Mouse (Mus musculus) CH12F3 (cell line): Measurements from ENCODE around the gene Acp1.

ENCODE experiments used
- in situ Hi-C: fragments of 300-500 bp; cut with MboI; formaldehyde crosslinking; loops from 2 replicates; pipeline ENCODE4 v1.14.3; 2020; ENCODE audit warnings: low sequenced_read_pairs

The Acp1 gene

GRCm38 (mm10) chr12:30879447-30879846 is 31.9 kb downstream of the Acp1 start:
- in situ Hi-C loops = no loop called here

- in situ Hi-C loops = no loop called here
Observed at GRCm38 (mm10) chr12:30865781-30866180, 45.6 kb downstream of the Acp1 start.

DNA sequence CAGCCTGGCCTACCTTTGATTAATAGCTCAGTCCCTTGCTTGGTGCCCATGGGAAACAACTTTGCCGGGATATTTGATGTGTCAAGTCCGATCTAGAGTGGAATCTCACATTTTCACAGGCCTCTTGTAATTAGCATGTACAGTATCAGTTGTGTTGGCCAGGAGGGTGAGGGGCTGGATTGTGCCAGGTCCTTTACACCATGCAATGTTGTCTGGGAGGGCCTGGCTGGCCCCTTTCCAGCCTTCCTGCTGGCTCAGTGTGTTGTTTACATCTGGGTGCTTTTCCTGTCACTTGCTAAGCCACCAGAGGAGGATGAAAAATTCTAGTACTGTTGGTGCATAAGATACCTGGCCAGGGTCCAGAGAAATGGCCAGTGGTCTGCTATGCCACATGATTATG is 47.0 kb downstream of the Acp1 start:
- in situ Hi-C loops = no loop called here

- in situ Hi-C loops = no loop called here
Observed at GRCm38 (mm10) chr12:30856172-30856571, 55.2 kb downstream of the Acp1 start.

DNA sequence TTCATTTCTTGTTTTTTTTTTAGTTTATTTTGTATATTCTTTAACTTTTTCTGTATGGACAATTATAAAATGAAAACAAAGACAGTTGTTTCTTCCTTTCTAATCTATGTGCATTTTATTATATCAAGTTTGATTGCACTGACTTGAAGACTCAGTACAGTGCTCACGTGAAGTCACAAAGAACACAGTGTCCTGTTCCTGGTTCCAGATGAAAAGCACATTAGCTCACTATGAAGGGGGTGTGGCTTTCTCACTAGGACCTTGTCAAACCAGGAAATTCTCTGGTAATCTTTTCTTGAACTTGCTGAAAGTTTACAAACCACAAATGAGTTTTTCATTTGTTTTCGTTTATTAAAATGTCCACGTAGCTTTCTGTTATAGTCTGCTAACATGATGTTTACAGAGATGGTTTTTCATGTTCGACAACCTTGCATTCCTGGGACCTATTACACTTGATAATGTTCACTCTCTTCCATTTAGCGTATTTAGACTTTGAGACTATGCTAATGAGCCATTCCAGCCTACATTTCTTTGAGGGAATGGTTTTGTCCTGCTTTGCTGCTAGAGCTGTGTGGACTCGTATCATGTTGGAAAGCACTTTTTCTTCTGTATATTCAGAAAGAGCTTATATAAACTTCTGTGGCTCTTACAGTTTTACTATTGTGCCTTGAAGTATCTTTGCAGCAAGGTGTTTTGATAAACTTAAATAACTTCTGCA is 55.8 kb downstream of the Acp1 start:
- in situ Hi-C loops = no loop called here

DNA sequence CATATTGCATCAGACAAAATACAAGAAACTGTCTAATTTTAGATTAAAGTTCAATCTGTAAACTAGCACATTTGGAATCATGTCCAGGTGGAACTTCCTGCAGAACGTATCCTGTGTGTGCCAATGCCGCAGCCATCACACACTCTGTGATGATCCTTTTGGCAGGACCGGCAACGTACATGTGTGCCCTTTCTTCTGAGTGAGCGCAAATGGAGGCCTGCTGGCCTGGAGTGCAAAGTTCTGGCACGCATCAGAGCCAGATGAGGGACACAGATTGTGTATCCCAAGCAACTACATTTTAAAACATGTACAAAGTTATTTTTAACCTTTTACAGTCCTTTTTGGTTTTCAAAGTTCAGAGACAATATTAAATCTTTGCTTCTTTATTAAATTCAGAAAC is 59.5 kb downstream of the Acp1 start:
- in situ Hi-C loops = no loop called here

DNA sequence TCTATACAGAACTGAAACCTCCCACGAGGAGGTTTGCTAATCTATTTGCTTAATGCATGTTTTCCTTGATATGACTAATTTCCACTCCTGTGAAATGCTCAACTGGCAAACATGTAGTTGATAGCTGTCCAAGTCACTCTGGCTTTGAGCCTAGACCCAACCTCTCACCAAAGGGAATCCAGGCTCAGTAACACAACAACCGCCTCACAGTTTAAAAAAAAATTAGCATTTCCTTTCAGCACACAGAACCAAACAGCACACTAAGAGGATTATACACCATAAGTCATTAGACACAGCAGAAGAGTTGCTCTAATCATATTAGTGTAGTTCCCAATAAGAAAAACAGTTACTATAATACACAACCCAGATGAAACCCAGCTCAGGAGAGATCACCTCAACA is 60.5 kb downstream of the Acp1 start:
- in situ Hi-C loops = no loop called here

- in situ Hi-C loops = no loop called here
Observed at GRCm38 (mm10) chr12:30848521-30848920, 62.9 kb downstream of the Acp1 start.
